Mouse (Mus musculus) spleen, embryonic (tissue): Measurements from ENCODE around the gene Olfr564.

Experiments used
- CTCF ChIA-PET: fragments of 350-600 bp; sonication (Branson Sonifier 250); formaldehyde crosslinking; loops from one replicate; lab custom pipeline; 2022; lab: Charles Lee

Gene Olfr564

GRCm38 (mm10) chr7:102803180-102803579 lies at the start of gene Olfr564:
Gene Olfr564, plus strand, starts transcription at chr7:102803480.
- CTCF ChIA-PET: no interaction called here

DNA sequence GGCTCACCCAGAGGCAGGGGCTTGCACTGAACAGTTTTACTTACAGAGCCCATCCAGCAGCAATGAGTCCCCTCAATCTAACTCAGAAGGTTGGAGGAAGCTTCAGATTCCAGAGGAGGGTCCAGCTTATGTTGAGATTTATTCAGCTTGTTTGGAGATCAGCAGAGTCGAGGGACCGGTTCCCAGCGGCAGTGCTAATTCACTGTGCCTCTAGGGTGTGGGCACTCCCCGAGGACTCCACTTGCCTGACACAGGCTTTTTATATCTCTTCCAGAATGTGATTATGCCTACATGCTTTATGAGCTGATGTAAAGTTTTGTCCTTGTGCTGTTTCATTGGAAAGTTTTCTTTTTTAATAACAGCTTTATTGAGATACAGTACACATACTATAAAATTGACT lies 44.0 kb upstream of the Olfr564 start, which contains the start of the genes Olfr560 and Olfr78:
Olfr560 (minus strand) TSS at position 101 of the 400 bp plus-strand sequence.
Olfr78 (minus strand) TSS at position 206 of the 400 bp plus-strand sequence.
- CTCF ChIA-PET: no interaction called here

GRCm38 (mm10) chr7:102770921-102771320 lies 32.4 kb upstream of the Olfr564 start, which contains the start of gene Olfr561:
Gene Olfr561, plus strand, starts transcription at chr7:102771221.
- CTCF ChIA-PET: interaction anchor here (0.6 kb wide), 1 partner anchor 172 kb away, joined by 8 read pairs; no protein-coding TSS in a partner anchor
